Mouse (Mus musculus): Measurements from ENCODE around the gene Dlec1. TPM values are rescaled to one million over a fixed set of nuclear protein-coding genes. Genes with fewer than 3 reads are reported as not detected.

The Dlec1 gene
- polyA plus RNA-seq, 1 experiment from 2014 or later = 0.56 TPM

DNA sequence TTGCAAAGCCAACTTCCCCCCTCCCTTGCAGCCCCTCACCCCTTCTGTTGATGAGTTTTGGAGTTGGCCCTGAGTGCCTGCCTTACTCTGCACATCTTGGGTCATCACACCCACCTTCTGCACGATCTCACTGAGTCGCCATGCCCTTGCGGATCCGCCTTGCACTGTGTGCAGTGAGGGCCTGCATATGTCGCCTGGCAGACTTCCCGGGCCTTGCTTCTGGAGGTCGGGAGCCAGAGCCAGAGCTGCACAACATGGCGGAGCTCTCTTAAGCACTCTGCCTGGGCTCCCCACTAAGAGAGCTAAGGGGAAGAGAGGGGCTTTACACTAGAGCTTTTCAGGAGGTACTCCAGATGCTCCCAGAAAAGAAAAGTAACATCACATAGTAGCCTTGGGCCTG, 42.4 kb downstream of the Dlec1 start:
- Histone ChIP-seq H3K9me3 (replicated peaks; ENCODE audit: control insufficient read depth, low read length) (no peaks in the 10 kb centered on the region), H3K36me3 (ENCODE audit: control insufficient read depth, insufficient read depth, low read length) (no peaks in the 10 kb centered on the region), H3K27ac (ENCODE audit: low read depth, low read length) (no peak overlapping the region), H3K4me3 (ENCODE audit: low read depth, low read length) (no peak overlapping the region), H3K9ac (ENCODE audit: low read depth, low read length) (no peak overlapping the region), H3K4me2 (no peak overlapping the region), H3K27me3 (ENCODE audit: control insufficient read depth, insufficient read depth, low read length) (no peaks in the 10 kb centered on the region), H3K4me1 (ENCODE audit: control insufficient read depth, insufficient read depth, low read length) (peaks cover under 1% of the 10 kb centered on the region; the same call in 1 of the 2 replicates)
- 79% methylated on average over 8 of the region's 8 CpGs for WGBS (ENCODE audit: insufficient replicate concordance)
- no peak for ATAC-seq (replicated peaks; ENCODE audit: insufficient number of reproducible peaks, low FRiP score, low TSS enrichment)

DNA sequence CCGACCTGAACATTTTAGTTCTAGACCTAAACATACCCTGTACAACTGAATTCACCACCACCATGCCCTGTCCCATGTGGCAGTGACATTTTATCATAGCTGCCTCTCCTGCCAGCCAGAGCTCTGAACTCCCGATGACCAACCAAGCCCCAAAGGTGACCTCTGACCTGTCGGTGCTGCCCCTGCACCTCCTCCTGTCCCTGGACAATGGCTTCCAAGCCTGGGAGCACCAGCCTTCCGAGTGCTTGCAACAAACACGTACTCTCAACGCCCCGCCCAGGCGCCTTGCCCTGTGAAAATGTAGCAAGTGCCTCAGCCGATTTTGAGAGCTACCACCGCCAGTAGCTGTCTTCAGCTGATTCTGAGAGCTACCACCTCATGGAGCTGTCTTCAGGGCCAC, 42.9 kb downstream of the Dlec1 start:
- Histone ChIP-seq H3K4me3 (ENCODE audit: low read depth, low read length) (no peak overlapping the region), H3K9me3 (replicated peaks; ENCODE audit: control insufficient read depth, low read length) (no peaks in the 10 kb centered on the region), H3K9ac (ENCODE audit: low read depth, low read length) (no peak overlapping the region), H3K27ac (ENCODE audit: low read depth, low read length) (no peak overlapping the region), H3K4me2 (no peak overlapping the region), H3K4me1 (ENCODE audit: control insufficient read depth, insufficient read depth, low read length) (no peaks in the 10 kb centered on the region), H3K27me3 (ENCODE audit: control insufficient read depth, insufficient read depth, low read length) (no peaks in the 10 kb centered on the region), H3K36me3 (ENCODE audit: control insufficient read depth, insufficient read depth, low read length) (no peaks in the 10 kb centered on the region)
- 60% methylated on average over 10 of the region's 10 CpGs for WGBS (ENCODE audit: insufficient replicate concordance)
- no peak for ATAC-seq (replicated peaks; ENCODE audit: insufficient number of reproducible peaks, low FRiP score, low TSS enrichment)

DNA sequence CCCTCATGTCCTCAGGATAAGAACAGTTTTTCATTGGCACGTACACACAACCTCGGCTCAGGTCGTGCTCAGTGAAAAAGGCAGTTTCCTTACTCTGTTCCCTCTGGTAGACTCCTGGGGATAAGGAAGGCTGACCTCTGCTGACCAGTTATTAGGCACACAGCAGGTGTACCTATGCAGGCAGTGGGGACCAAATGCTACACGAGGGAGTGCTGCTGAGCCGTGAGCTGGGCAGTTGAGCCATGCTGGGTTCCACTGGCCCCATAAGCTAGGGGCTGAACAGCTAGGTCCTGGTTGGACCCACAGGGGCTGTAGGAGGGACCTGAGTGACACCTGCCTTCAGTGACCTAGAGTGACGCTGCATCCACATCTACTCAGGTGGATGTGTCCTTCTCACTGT, 43.4 kb downstream of the Dlec1 start:
- Histone ChIP-seq H3K27ac (ENCODE audit: low read depth, low read length) (no peak overlapping the region), H3K9me3 (replicated peaks; ENCODE audit: control insufficient read depth, low read length) (no peaks in the 10 kb centered on the region), H3K4me3 (ENCODE audit: low read depth, low read length) (no peak overlapping the region), H3K36me3 (ENCODE audit: control insufficient read depth, insufficient read depth, low read length) (no peaks in the 10 kb centered on the region), H3K4me2 (no peak overlapping the region), H3K9ac (ENCODE audit: low read depth, low read length) (no peak overlapping the region), H3K27me3 (ENCODE audit: control insufficient read depth, insufficient read depth, low read length) (no peaks in the 10 kb centered on the region), H3K4me1 (ENCODE audit: control insufficient read depth, insufficient read depth, low read length) (no peaks in the 10 kb centered on the region)
- no peak for ATAC-seq (replicated peaks; ENCODE audit: insufficient number of reproducible peaks, low FRiP score, low TSS enrichment)
- WGBS (ENCODE audit: insufficient replicate concordance) = 63% methylated on average over 6 of the region's 6 CpGs

DNA sequence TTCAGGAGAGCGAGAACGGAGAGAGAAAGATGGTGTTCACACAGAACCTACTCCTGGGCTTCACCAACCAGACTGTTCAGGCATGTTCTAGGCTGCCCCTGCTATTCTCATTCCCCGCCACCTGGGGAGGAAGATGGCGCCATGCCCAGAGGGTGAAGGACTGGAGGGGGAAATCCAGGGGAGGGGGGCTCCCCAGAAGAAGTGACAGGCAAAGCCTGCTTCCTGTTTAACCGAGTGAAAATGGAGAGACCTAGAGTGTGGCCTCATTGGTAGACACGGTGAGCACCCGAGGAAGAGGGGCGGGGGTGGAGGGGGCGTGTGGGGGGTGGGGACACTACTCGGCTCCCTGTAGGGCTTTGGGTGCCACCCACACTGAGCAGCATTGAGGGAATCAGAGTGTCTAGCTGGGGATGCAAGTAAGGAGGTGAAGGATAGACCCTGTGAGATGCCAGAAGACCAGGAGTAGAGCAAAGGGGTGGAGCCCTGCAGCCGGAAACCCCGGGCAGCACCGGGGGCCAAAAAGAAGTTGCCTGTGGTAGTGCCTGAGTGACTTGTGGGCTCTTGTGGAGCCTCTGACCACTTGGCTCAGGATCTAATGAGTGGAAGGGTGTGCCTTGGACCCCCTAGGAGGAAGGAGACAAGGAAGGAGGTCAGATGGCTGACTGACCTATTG, 44.0 kb downstream of the Dlec1 start:
- H3K36me3 ChIP-seq (ENCODE audit: control insufficient read depth, insufficient read depth, low read length) = no peaks in the 10 kb centered on the region
- no peaks in the 10 kb centered on the region for H3K27me3 ChIP-seq (ENCODE audit: control insufficient read depth, insufficient read depth, low read length)
- no peak overlapping the region for H3K9ac ChIP-seq (ENCODE audit: low read depth, low read length)
- H3K4me2 ChIP-seq = no peak overlapping the region
- H3K27ac ChIP-seq (ENCODE audit: low read depth, low read length) = no peak overlapping the region
- no peak for ATAC-seq (replicated peaks; ENCODE audit: insufficient number of reproducible peaks, low FRiP score, low TSS enrichment)
- no peak overlapping the region for H3K4me3 ChIP-seq (ENCODE audit: low read depth, low read length)
- H3K4me1 ChIP-seq (ENCODE audit: control insufficient read depth, insufficient read depth, low read length) = no peaks in the 10 kb centered on the region
- 68% methylated on average over 13 of the region's 13 CpGs for WGBS (ENCODE audit: insufficient replicate concordance)
- no peaks in the 10 kb centered on the region for H3K9me3 ChIP-seq (replicated peaks; ENCODE audit: control insufficient read depth, low read length)

DNA sequence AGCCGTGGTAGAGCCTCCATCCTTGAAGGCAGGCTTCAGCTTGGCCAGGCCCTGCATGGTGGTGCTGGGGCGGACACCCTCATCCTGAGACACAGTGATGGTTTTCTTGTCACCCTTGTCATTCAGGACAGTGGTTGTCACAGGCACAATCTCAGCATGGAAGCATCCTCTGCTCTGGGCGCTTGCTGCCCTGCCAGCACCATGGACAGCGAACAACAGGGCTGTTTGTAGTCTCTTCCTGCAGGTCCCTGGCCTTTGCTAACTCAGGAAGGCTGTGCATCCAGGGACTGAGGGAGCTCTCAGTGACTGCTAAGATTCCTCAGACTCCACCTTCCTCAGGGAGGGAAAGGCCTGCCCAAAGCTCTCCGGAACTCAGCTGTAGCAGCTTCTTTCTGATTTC, 47.3 kb downstream of the Dlec1 start:
- Histone ChIP-seq H3K27ac (ENCODE audit: low read depth, low read length) (no peak overlapping the region), H3K9ac (ENCODE audit: low read depth, low read length) (no peak overlapping the region), H3K4me3 (ENCODE audit: low read depth, low read length) (no peak overlapping the region), H3K4me2 (no peak overlapping the region), H3K9me3 (replicated peaks; ENCODE audit: control insufficient read depth, low read length) (no peaks in the 10 kb centered on the region), H3K36me3 (ENCODE audit: control insufficient read depth, insufficient read depth, low read length) (no peaks in the 10 kb centered on the region), H3K4me1 (ENCODE audit: control insufficient read depth, insufficient read depth, low read length) (no peaks in the 10 kb centered on the region), H3K27me3 (ENCODE audit: control insufficient read depth, insufficient read depth, low read length) (no peaks in the 10 kb centered on the region)
- 13% methylated on average over 5 of the region's 5 CpGs for WGBS (ENCODE audit: insufficient replicate concordance)
- no peak for ATAC-seq (replicated peaks; ENCODE audit: insufficient number of reproducible peaks, low FRiP score, low TSS enrichment)

DNA sequence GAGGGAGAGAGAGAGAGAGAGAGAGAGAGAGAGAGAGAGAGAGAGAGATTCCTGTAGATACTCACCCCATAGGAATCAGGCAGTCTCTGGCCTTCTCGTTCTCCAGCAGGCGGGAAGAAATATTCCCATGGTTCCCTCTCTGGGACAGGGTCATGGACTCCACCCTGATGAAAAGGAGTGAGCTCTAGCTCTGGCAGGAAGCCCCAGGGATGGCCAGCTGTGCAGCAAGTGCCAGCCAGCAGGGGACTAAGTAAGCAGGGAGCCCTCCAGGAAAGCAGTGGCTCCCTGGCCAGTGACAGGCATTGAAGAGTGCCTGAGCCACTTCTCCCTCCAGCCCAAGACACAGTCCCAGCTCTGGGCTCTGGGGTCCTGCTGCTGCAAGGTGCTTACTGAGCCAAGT, 49.5 kb downstream of the Dlec1 start:
- ATAC-seq (replicated peaks; ENCODE audit: insufficient number of reproducible peaks, low FRiP score, low TSS enrichment) = no peak
- Histone ChIP-seq H3K27me3 (ENCODE audit: control insufficient read depth, insufficient read depth, low read length) (peaks cover 11% of the 10 kb centered on the region), H3K9me3 (replicated peaks; ENCODE audit: control insufficient read depth, low read length) (no peaks in the 10 kb centered on the region), H3K9ac (ENCODE audit: low read depth, low read length) (no peak overlapping the region), H3K4me1 (ENCODE audit: control insufficient read depth, insufficient read depth, low read length) (no peaks in the 10 kb centered on the region), H3K27ac (ENCODE audit: low read depth, low read length) (no peak overlapping the region), H3K36me3 (ENCODE audit: control insufficient read depth, insufficient read depth, low read length) (no peaks in the 10 kb centered on the region), H3K4me2 (no peak overlapping the region), H3K4me3 (ENCODE audit: low read depth, low read length) (no peak overlapping the region)
- WGBS (ENCODE audit: insufficient replicate concordance) = 60% methylated on average over 2 of the region's 2 CpGs

DNA sequence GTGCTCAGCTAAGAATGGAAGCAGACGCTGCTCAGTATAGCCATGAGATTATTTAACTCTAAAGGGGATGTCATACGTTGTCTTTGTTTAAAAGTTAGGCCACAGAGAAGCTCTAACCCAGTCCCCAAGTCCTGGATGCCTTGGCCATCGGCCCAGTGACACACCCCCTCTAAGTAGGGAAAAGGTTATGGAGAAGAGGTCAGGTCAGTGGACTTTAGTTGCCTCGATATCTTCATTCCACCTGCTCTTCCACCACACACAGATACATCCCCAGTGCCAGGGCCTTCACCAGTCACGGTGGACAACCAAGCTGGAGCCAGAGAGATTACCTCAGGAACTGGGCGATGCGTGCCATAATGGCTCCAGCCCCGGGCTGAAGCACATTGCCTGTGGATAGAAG, 53.1 kb downstream of the Dlec1 start:
- Histone ChIP-seq H3K4me1 (ENCODE audit: control insufficient read depth, insufficient read depth, low read length) (no peaks in the 10 kb centered on the region), H3K9me3 (replicated peaks; ENCODE audit: control insufficient read depth, low read length) (no peaks in the 10 kb centered on the region), H3K4me2 (no peak overlapping the region), H3K27ac (ENCODE audit: low read depth, low read length) (no peak overlapping the region), H3K9ac (ENCODE audit: low read depth, low read length) (no peak overlapping the region), H3K36me3 (ENCODE audit: control insufficient read depth, insufficient read depth, low read length) (no peaks in the 10 kb centered on the region), H3K27me3 (ENCODE audit: control insufficient read depth, insufficient read depth, low read length) (peaks cover 19% of the 10 kb centered on the region), H3K4me3 (ENCODE audit: low read depth, low read length) (no peak overlapping the region)
- no peak for ATAC-seq (replicated peaks; ENCODE audit: insufficient number of reproducible peaks, low FRiP score, low TSS enrichment)
- 80% methylated on average over 8 of the region's 8 CpGs for WGBS (ENCODE audit: insufficient replicate concordance)

DNA sequence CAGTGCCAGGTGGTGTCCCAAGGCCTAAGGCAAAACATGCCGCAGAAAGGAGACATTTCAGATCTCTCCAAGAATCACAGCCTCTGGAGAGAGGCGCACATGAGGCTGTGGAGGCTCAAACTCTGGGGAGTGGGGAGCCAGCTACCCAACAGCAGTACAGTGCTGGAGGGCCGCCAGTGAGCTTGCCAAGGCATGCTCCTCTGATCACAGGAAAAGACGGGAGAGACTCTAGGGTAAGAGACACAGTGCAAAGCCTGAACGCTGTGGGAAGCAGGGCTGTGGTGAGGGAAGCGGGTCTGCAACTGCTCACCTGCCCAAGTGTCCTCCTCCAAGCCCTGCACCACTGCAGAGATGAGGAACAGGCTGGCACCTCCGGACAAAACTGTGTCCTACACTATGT, 53.5 kb downstream of the Dlec1 start:
- Histone ChIP-seq H3K27me3 (ENCODE audit: control insufficient read depth, insufficient read depth, low read length) (peaks cover 19% of the 10 kb centered on the region), H3K9me3 (replicated peaks; ENCODE audit: control insufficient read depth, low read length) (no peaks in the 10 kb centered on the region), H3K4me3 (ENCODE audit: low read depth, low read length) (no peak overlapping the region), H3K27ac (ENCODE audit: low read depth, low read length) (no peak overlapping the region), H3K4me2 (peak overlapping the region; percentile 76; the same call in 1 of the 2 replicates), H3K9ac (ENCODE audit: low read depth, low read length) (no peak overlapping the region), H3K4me1 (ENCODE audit: control insufficient read depth, insufficient read depth, low read length) (no peaks in the 10 kb centered on the region), H3K36me3 (ENCODE audit: control insufficient read depth, insufficient read depth, low read length) (no peaks in the 10 kb centered on the region)
- WGBS (ENCODE audit: insufficient replicate concordance) = 47% methylated on average over 7 of the region's 7 CpGs
- ATAC-seq (replicated peaks; ENCODE audit: insufficient number of reproducible peaks, low FRiP score, low TSS enrichment) = no peak
